Comparison of ENCODE assay signal across 29 mouse cellular contexts in the genomic region with DNA sequence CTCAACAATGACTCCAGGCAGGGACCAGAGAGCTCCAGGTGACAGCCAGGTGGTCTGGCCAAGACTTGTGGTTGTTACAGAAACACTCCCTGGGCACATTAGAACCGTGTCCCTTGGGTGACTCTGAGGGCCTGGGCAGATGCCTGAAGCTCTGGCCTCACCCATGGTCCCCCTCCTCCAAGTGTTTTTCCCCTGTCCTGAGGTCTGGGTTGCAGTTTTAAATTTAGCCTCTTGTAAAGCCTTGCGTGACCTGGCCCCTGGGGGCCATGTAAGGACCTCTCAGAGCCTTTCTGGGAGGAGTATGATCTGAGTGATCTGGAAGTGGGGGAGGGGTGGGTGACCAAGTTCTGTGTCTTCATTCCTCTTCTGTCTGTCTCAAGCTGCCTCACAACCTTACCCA.
A peak's percentile ranks its signal among the peaks of the same experiment; 100 is the strongest.
DNase-seq lines count a peak whose midpoint lies in the region; ATAC-seq lines count a peak whose summit lies in the region.
"Had no signal": no experiment of that assay in that cellular context is flagged by ENCODE, and none has a peak within 500 bp of the region (broad histone marks: within the 10 kb centered on the region; RNA-seq: fewer than 3 reads in every experiment).

No protein-coding gene starts in this region.

- no peak overlapping the region for H3K4me2 ChIP-seq in forebrain, embryonic 13.5 days
- no peak overlapping the region for H3K4me2 ChIP-seq in forebrain, embryonic 14.5 days (ENCODE audit: low read length)
- no peak overlapping the region for H3K4me2 ChIP-seq in heart, embryonic 12.5 days
- no peak overlapping the region for H3K4me2 ChIP-seq in heart, embryonic 11.5 days
- H3K4me2 ChIP-seq: embryonic facial prominence, embryonic 15.5 days; heart, embryonic 15.5 days; hindbrain, embryonic 15.5 days; limb, embryonic 12.5 days; liver, embryonic 13.5 days had no signal

- H3K4me1 ChIP-seq in forebrain, embryonic 13.5 days = peaks cover 24% of the 10 kb centered on the region
- H3K4me1 ChIP-seq in forebrain, embryonic 14.5 days (ENCODE audit: control insufficient read depth, insufficient read depth, low read length) = peaks cover 17% of the 10 kb centered on the region
- peaks cover 30% of the 10 kb centered on the region for H3K4me1 ChIP-seq in heart, embryonic 12.5 days (replicated peaks)
- peaks cover 21% of the 10 kb centered on the region for H3K4me1 ChIP-seq in heart, embryonic 11.5 days (ENCODE audit: control insufficient read depth, insufficient read depth, low read length)
- peaks cover 37% of the 10 kb centered on the region for H3K4me1 ChIP-seq in embryonic facial prominence, embryonic 10.5 days

- H3K27ac ChIP-seq in forebrain, embryonic 13.5 days = 0 out of 2 replicates have a peak overlapping the region, but pooled peaks have one; percentile 7
- no peak overlapping the region for H3K27ac ChIP-seq in forebrain, embryonic 14.5 days (ENCODE audit: low read depth, low read length)
- H3K27ac ChIP-seq in heart, embryonic 12.5 days (ENCODE audit: poor library complexity, severe bottlenecking) = no peak overlapping the region
- H3K27ac ChIP-seq in heart, embryonic 11.5 days (ENCODE audit: low read depth, low read length) = no peak overlapping the region
- H3K27ac ChIP-seq in embryonic facial prominence, embryonic 10.5 days (replicated peaks) = peak overlapping the region; percentile 73
- H3K27ac ChIP-seq: embryonic facial prominence, embryonic 15.5 days; heart, adult 2 months; heart, embryonic 15.5 days; hindbrain, embryonic 15.5 days; limb, embryonic 12.5 days; liver, embryonic 13.5 days had no signal

- no peak overlapping the region for H3K4me3 ChIP-seq in forebrain, embryonic 13.5 days
- H3K4me3 ChIP-seq in forebrain, embryonic 14.5 days (ENCODE audit: low read depth, low read length) = no peak overlapping the region
- no peak overlapping the region for H3K4me3 ChIP-seq in heart, embryonic 12.5 days
- no peak overlapping the region for H3K4me3 ChIP-seq in heart, embryonic 11.5 days (ENCODE audit: low read depth, low read length)
- H3K4me3 ChIP-seq in embryonic facial prominence, embryonic 10.5 days = no peak overlapping the region
- H3K4me3 ChIP-seq: embryonic facial prominence, embryonic 15.5 days; heart, adult 2 months; heart, embryonic 15.5 days; hindbrain, embryonic 15.5 days; limb, embryonic 12.5 days; liver, embryonic 13.5 days had no signal

- ATAC-seq in forebrain, embryonic 13.5 days = no peak
- ATAC-seq in forebrain, embryonic 14.5 days = no peak
- ATAC-seq in heart, embryonic 12.5 days (ENCODE audit: insufficient number of reproducible peaks, low FRiP score) = no peak
- ATAC-seq in heart, embryonic 11.5 days (replicated peaks; ENCODE audit: insufficient number of reproducible peaks, low FRiP score, low TSS enrichment) = no peak
- ATAC-seq: forebrain, embryonic 16.5 days; inflammation-experienced regulatory T-cells, adult 6 months; lung, postnatal 0 days; midbrain, embryonic 16.5 days; Patski had no signal

- H3K9me3 ChIP-seq in forebrain, embryonic 13.5 days (replicated peaks) = no peaks in the 10 kb centered on the region
- H3K9me3 ChIP-seq in forebrain, embryonic 14.5 days (replicated peaks; ENCODE audit: control insufficient read depth, low read length) = no peaks in the 10 kb centered on the region
- no peaks in the 10 kb centered on the region for H3K9me3 ChIP-seq in heart, embryonic 12.5 days (replicated peaks)
- no peaks in the 10 kb centered on the region for H3K9me3 ChIP-seq in heart, embryonic 11.5 days (replicated peaks; ENCODE audit: control insufficient read depth, low read length)
- H3K9me3 ChIP-seq in embryonic facial prominence, embryonic 10.5 days = no peaks in the 10 kb centered on the region
- H3K9me3 ChIP-seq: embryonic facial prominence, embryonic 15.5 days; heart, embryonic 15.5 days; hindbrain, embryonic 15.5 days; limb, embryonic 12.5 days; liver, embryonic 13.5 days had no signal

- no peaks in the 10 kb centered on the region for H3K36me3 ChIP-seq in forebrain, embryonic 13.5 days (ENCODE audit: poor library complexity, severe bottlenecking)
- no peaks in the 10 kb centered on the region for H3K36me3 ChIP-seq in forebrain, embryonic 14.5 days (ENCODE audit: control insufficient read depth, insufficient read depth, low read length)
- no peaks in the 10 kb centered on the region for H3K36me3 ChIP-seq in heart, embryonic 12.5 days
- no peaks in the 10 kb centered on the region for H3K36me3 ChIP-seq in heart, embryonic 11.5 days (ENCODE audit: control insufficient read depth, insufficient read depth, low read length)
- no peaks in the 10 kb centered on the region for H3K36me3 ChIP-seq in embryonic facial prominence, embryonic 10.5 days (replicated peaks)
- H3K36me3 ChIP-seq: embryonic facial prominence, embryonic 15.5 days; heart, embryonic 15.5 days; hindbrain, embryonic 15.5 days; limb, embryonic 12.5 days; liver, embryonic 13.5 days had no signal

- no peak overlapping the region for H3K9ac ChIP-seq in forebrain, embryonic 13.5 days
- H3K9ac ChIP-seq in forebrain, embryonic 14.5 days (ENCODE audit: low read length) = no peak overlapping the region
- 0 out of 2 replicates have a peak overlapping the region, but pooled peaks have one; percentile 0 for H3K9ac ChIP-seq in heart, embryonic 12.5 days
- no peak overlapping the region for H3K9ac ChIP-seq in heart, embryonic 11.5 days (ENCODE audit: low read depth, low read length)
- H3K9ac ChIP-seq: embryonic facial prominence, embryonic 15.5 days; heart, embryonic 15.5 days; hindbrain, embryonic 15.5 days; limb, embryonic 12.5 days; liver, embryonic 13.5 days had no signal

- H3K27me3 ChIP-seq in forebrain, embryonic 13.5 days = no peaks in the 10 kb centered on the region
- no peaks in the 10 kb centered on the region for H3K27me3 ChIP-seq in forebrain, embryonic 14.5 days (replicated peaks; ENCODE audit: control insufficient read depth, insufficient read depth, low read length)
- peaks cover 19% of the 10 kb centered on the region for H3K27me3 ChIP-seq in heart, embryonic 12.5 days (replicated peaks)
- peaks cover 6% of the 10 kb centered on the region for H3K27me3 ChIP-seq in heart, embryonic 11.5 days (ENCODE audit: control insufficient read depth, insufficient read depth, low read length)
- peaks cover 3% of the 10 kb centered on the region; the same call in 1 of the 2 replicates for H3K27me3 ChIP-seq in embryonic facial prominence, embryonic 10.5 days (replicated peaks; ENCODE audit: low read depth, poor library complexity, severe bottlenecking)
- H3K27me3 ChIP-seq: embryonic facial prominence, embryonic 15.5 days; hindbrain, embryonic 15.5 days had no signal

- WGBS in forebrain, embryonic 13.5 days = 94% methylated on average over 2 of the region's 2 CpGs
- WGBS in forebrain, embryonic 14.5 days = 88% methylated on average over 2 of the region's 2 CpGs
- 59% methylated on average over 2 of the region's 2 CpGs for WGBS in heart, embryonic 12.5 days
- 58% methylated on average over 2 of the region's 2 CpGs for WGBS in heart, embryonic 11.5 days (ENCODE audit: insufficient replicate concordance)
- WGBS in embryonic facial prominence, embryonic 10.5 days = 65% methylated on average over 2 of the region's 2 CpGs

- DNase-seq in forebrain, embryonic 14.5 days (ENCODE audit: low spot score) = no peak
- DNase-seq in embryonic facial prominence, embryonic 10.5 days (ENCODE audit: low spot score) = no peak
- peak; percentile 91 for DNase-seq in skeletal muscle tissue, adult 2 months (ENCODE audit: low read depth, low spot score)
- DNase-seq in cerebellum, postnatal 14 days = no peak
- DNase-seq: adrenal gland, postnatal 10 days; cerebellum, adult 8-10 months; cerebellum, postnatal 36 days; heart, adult 2 months; heart, postnatal 36 days; kidney, adult 11 months; kidney, postnatal 14 days; layer of hippocampus, adult 9-11 months; liver, embryonic 13.5 days; lung, adult 18-20 months; right cerebral cortex, postnatal 25 days; spleen, adult 18-20 months; thymus, postnatal 14 days had no signal

Comparison
In these comparisons a context has a peak if more than half of its experiments do, and no peak if none do; other contexts are left out.
1. H3K27ac ChIP-seq: peak in forebrain, embryonic 13.5 days (single experiment) and embryonic facial prominence, embryonic 10.5 days (single experiment); none in forebrain, embryonic 14.5 days (single experiment), heart, embryonic 12.5 days (single experiment) and heart, embryonic 11.5 days (single experiment).